Mouse (Mus musculus) G1E (cell line): ENCODE measurements around the gene Shpk. TPM values are rescaled to one million over a fixed set of nuclear protein-coding genes. Genes with fewer than 3 reads are reported as not detected.

ENCODE experiments used
- ATAC-seq: 2 replicates; pipeline ENCODE4 v1.8.0; 2016; ENCODE audit warnings: mild to moderate bottlenecking; ENCODE audit not compliant: insufficient number of reproducible peaks, poor library complexity, low FRiP score, severe bottlenecking; ENCODE audit errors: extremely low read depth
- DNase-seq: peaks from one replicate; pipeline ENCODE4 v3.0.0; 2012; ENCODE audit warnings: low spot score
- H3K27me3 ChIP-seq: 2 replicates; pipeline ENCODE4 v1.6.1; 2012; ENCODE audit warnings: mild to moderate bottlenecking, low read length, inconsistent platforms; ENCODE audit not compliant: insufficient read depth
- H3K36me3 ChIP-seq: replicated peaks from 2 replicates; pipeline ENCODE3; 2012; ENCODE audit warnings: mild to moderate bottlenecking, inconsistent platforms
- H3K4me1 ChIP-seq: 2 replicates; pipeline ENCODE4 v1.6.1; 2012; ENCODE audit warnings: low read depth, low read length, inconsistent platforms, mixed read lengths; ENCODE audit not compliant: insufficient read depth
- H3K4me3 ChIP-seq: 2 replicates; pipeline ENCODE4 v1.5.1; 2012; ENCODE audit warnings: low read depth, mild to moderate bottlenecking, inconsistent platforms, low read length, moderate library complexity, mixed read lengths
- H3K9me3 ChIP-seq: replicated peaks from 2 replicates; pipeline ENCODE4 v1.6.1; 2012; ENCODE audit warnings: inconsistent platforms
- CTCF ChIP-seq: IDR thresholded peaks from 2 replicates; pipeline ENCODE4 v1.5.1; 2012; ENCODE audit warnings: low read depth, low read length, inconsistent platforms, mixed read lengths
- GATA1 ChIP-seq: IDR thresholded peaks from 2 replicates; pipeline ENCODE4 v1.6.1; 2012; ENCODE audit warnings: borderline replicate concordance, low read length, inconsistent platforms, mixed read lengths
- GATA2 ChIP-seq: IDR thresholded peaks from 2 replicates; pipeline ENCODE4 v1.6.1; 2012; ENCODE audit warnings: low read depth, low read length, inconsistent platforms, borderline replicate concordance
- POLR2AphosphoS5 ChIP-seq: IDR thresholded peaks from 2 replicates; pipeline ENCODE4 v1.6.1; 2012; ENCODE audit warnings: low read depth, low read length, inconsistent platforms; ENCODE audit not compliant: insufficient replicate concordance
- TAL1 ChIP-seq: conservative IDR thresholded peaks from 2 replicates; pipeline ENCODE4 v1.6.1; 2012; ENCODE audit warnings: low read depth, low read length, inconsistent platforms, mixed read lengths
- polyA plus RNA-seq: library from polyadenylated mRNA; stranded (reverse); fragments of >175 nt; gene quantifications from 2 replicates; pipeline ENCODE4 v1.2.3, GENCODE M21; 2012
- total RNA-seq, 2 experiments: library from RNA; stranded (forward) in 1 of 2; stranded (reverse) in 1 of 2; fragments of 200-1000 nt in 1 of 2; fragments of >200 nt in 1 of 2; fragmentation: Nextera tagmentation in 1 of 2; gene quantifications; 2 replicates each; pipeline ENCODE4 v1.2.3; 2014 to 2017

Gene Shpk
- total and polyA plus RNA-seq, 3 experiments = 0.83 to 2.8 (median 2.1) TPM

DNA sequence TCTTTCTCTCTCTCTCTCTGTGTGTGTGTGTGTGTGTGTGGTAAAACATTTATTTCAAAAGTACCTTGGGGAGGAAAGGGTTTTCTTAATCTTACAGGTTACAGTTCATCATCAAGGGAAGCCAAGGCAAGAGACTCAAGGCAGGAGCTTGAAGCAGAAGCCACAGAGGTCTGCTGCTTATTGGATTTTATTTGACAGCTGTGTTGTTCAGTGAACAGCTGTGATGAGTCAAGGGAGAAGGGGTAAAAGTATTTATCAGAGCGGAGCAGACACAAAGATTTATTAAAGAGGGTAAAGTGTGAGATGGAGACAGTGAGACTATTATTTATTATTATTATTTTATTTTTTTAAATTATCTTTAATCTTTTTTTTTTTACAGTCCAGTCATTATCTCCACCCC is 62.1 kb downstream of the Shpk start:
- Histone ChIP-seq H3K9me3 (no peaks in the 10 kb centered on the region), H3K27me3 (peaks cover 21% of the 10 kb centered on the region), H3K36me3 (no peaks in the 10 kb centered on the region), H3K4me3 (no peak overlapping the region), H3K4me1 (no peaks in the 10 kb centered on the region)
- no peak for ATAC-seq
- no peak for DNase-seq
- TF ChIP-seq POLR2AphosphoS5 (no peak), GATA2 (no peak), CTCF (no peak), TAL1 (no peak)

DNA sequence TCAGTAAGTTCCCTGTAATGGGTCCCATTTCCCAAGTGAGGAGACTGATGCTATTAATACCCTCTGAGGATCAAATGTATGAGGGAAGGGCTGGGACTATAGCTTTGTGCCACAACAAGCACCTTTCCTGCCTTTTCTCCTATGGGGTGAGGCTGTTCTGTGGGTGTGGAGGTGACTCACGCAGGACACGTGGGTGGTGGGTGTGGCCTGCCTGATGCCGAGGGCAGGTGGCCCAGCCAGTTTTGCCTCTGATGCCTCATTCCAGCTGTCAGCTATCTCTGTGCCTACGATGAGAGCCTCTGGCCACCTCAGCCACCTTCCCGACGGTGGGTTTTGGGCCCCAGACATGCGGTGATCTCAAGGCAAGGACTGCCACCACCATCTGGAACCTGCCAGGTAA is 68.0 kb downstream of the Shpk start, which contains the start of gene Trpv3:
Gene Trpv3 (plus strand): TSS at position 122 of the 400 bp plus-strand sequence.
- ATAC-seq (no peak), DNase-seq (no peak)
- H3K9me3 ChIP-seq = no peaks in the 10 kb centered on the region
- no peaks in the 10 kb centered on the region for H3K36me3 ChIP-seq
- TF ChIP-seq GATA1 = no peak
- peaks cover 28% of the 10 kb centered on the region for H3K27me3 ChIP-seq
- no peak within 1 kb of the TSS for H3K4me3 ChIP-seq
- H3K4me1 ChIP-seq = peaks cover 4% of the 10 kb centered on the region

Other genes with a start within 250 kb of the Shpk start
- gene Atp2a3, start 238.3 kb upstream of the Shpk start, total RNA-seq (2014; fragmentation: Nextera tagmentation) = 56.9 and 63.9 TPM in 2 replicates
- gene Atp2a3, start 238.3 kb upstream of the Shpk start, total RNA-seq (2017) = 79.9 and 101 TPM in 2 replicates
- 79.0 and 95.8 TPM in 2 replicates for gene Atp2a3, start 238.3 kb upstream of the Shpk start, polyA plus RNA-seq
- gene P2rx1, start 200.4 kb upstream of the Shpk start, total RNA-seq (2014; fragmentation: Nextera tagmentation) = 11.4 and 12.0 TPM in 2 replicates
- 46.9 and 53.7 TPM in 2 replicates for gene P2rx1, start 200.4 kb upstream of the Shpk start, total RNA-seq (2017)
- 11.7 and 14.8 TPM in 2 replicates for gene P2rx1, start 200.4 kb upstream of the Shpk start, polyA plus RNA-seq
- gene Camkk1, start 180.5 kb upstream of the Shpk start, total RNA-seq (2014; fragmentation: Nextera tagmentation) = 1.9 and 4.2 TPM in 2 replicates
- gene Camkk1, start 180.5 kb upstream of the Shpk start, total RNA-seq (2017) = 13.1 and 13.8 TPM in 2 replicates
- gene Camkk1, start 180.5 kb upstream of the Shpk start, polyA plus RNA-seq = 8.9 and 9.9 TPM in 2 replicates
- 23.9 and 25.0 TPM in 2 replicates for gene Ncbp3, start 151.7 kb upstream of the Shpk start, total RNA-seq (2014; fragmentation: Nextera tagmentation)
- gene Ncbp3, start 151.7 kb upstream of the Shpk start, total RNA-seq (2017) = 20.0 and 24.2 TPM in 2 replicates
- 11.2 and 13.3 TPM in 2 replicates for gene Ncbp3, start 151.7 kb upstream of the Shpk start, polyA plus RNA-seq
- 0.19 and 0.23 TPM in 2 replicates for gene Itgae, start 108.9 kb upstream of the Shpk start, total RNA-seq (2014; fragmentation: Nextera tagmentation)
- gene Itgae, start 108.9 kb upstream of the Shpk start, total RNA-seq (2017) = 0.05 and 0.06 TPM in 2 replicates
- 0.03 and 0.04 TPM in 2 replicates for gene Itgae, start 108.9 kb upstream of the Shpk start, polyA plus RNA-seq
- 16.7 and 18.4 TPM in 2 replicates for gene Haspin, start 61.2 kb upstream of the Shpk start, total RNA-seq (2014; fragmentation: Nextera tagmentation)
- gene Haspin, start 61.2 kb upstream of the Shpk start, total RNA-seq (2017) = 16.9 and 17.5 TPM in 2 replicates
- gene Haspin, start 61.2 kb upstream of the Shpk start, polyA plus RNA-seq = 19.5 and 23.1 TPM in 2 replicates
- gene P2rx5, start 39.0 kb upstream of the Shpk start, total RNA-seq (2014; fragmentation: Nextera tagmentation) = not detected in 2 replicates
- 0.05 TPM in 1 of 2 replicates, not detected in the other for gene P2rx5, start 39.0 kb upstream of the Shpk start, total RNA-seq (2017)
- gene P2rx5, start 39.0 kb upstream of the Shpk start, polyA plus RNA-seq = not detected in 2 replicates
- gene Emc6, start 22.4 kb upstream of the Shpk start, total RNA-seq (2014; fragmentation: Nextera tagmentation) = 54.7 and 66.2 TPM in 2 replicates
- gene Emc6, start 22.4 kb upstream of the Shpk start, total RNA-seq (2017) = 43.7 and 52.7 TPM in 2 replicates
- 178 and 243 TPM in 2 replicates for gene Emc6, start 22.4 kb upstream of the Shpk start, polyA plus RNA-seq
- 7.4 and 9.2 TPM in 2 replicates for gene Tax1bp3, start 22.4 kb upstream of the Shpk start, total RNA-seq (2014; fragmentation: Nextera tagmentation)
- 17.8 and 21.1 TPM in 2 replicates for gene Tax1bp3, start 22.4 kb upstream of the Shpk start, total RNA-seq (2017)
- gene Tax1bp3, start 22.4 kb upstream of the Shpk start, polyA plus RNA-seq = 4.1 and 9.0 TPM in 2 replicates
- gene Ctns, start 418 bp upstream of the Shpk start, total RNA-seq (2014; fragmentation: Nextera tagmentation) = 19.8 and 23.3 TPM in 2 replicates
- gene Ctns, start 418 bp upstream of the Shpk start, total RNA-seq (2017) = 28.7 and 30.6 TPM in 2 replicates
- 1.9 and 3.6 TPM in 2 replicates for gene Ctns, start 418 bp upstream of the Shpk start, polyA plus RNA-seq
- gene Trpv1, start 34.8 kb downstream of the Shpk start, total RNA-seq (2014; fragmentation: Nextera tagmentation) = not detected in 2 replicates
- 0.12 TPM in 1 of 2 replicates, not detected in the other for gene Trpv1, start 34.8 kb downstream of the Shpk start, total RNA-seq (2017)
- gene Trpv1, start 34.8 kb downstream of the Shpk start, polyA plus RNA-seq = not detected in 2 replicates
- gene Trpv3, start 67.9 kb downstream of the Shpk start, total RNA-seq (2014; fragmentation: Nextera tagmentation) = not detected in 2 replicates
- under 0.01 and 0.16 TPM in 2 replicates for gene Trpv3, start 67.9 kb downstream of the Shpk start, total RNA-seq (2017)
- gene Trpv3, start 67.9 kb downstream of the Shpk start, polyA plus RNA-seq = not detected in 2 replicates
- not detected in 2 replicates for gene Aspa, start 130.1 kb downstream of the Shpk start, total RNA-seq (2014; fragmentation: Nextera tagmentation)
- under 0.01 and 0.22 TPM in 2 replicates for gene Aspa, start 130.1 kb downstream of the Shpk start, total RNA-seq (2017)
- not detected in 2 replicates for gene Aspa, start 130.1 kb downstream of the Shpk start, polyA plus RNA-seq
- gene Gm49340, start 130.3 kb downstream of the Shpk start, total RNA-seq (2014; fragmentation: Nextera tagmentation) = not detected in 2 replicates
- gene Gm49340, start 130.3 kb downstream of the Shpk start, total RNA-seq (2017) = not detected in 2 replicates
- not detected in 2 replicates for gene Gm49340, start 130.3 kb downstream of the Shpk start, polyA plus RNA-seq
- gene Spata22, start 130.3 kb downstream of the Shpk start, total RNA-seq (2014; fragmentation: Nextera tagmentation) = not detected in 2 replicates
- gene Spata22, start 130.3 kb downstream of the Shpk start, total RNA-seq (2017) = not detected in 2 replicates
- not detected in 2 replicates for gene Spata22, start 130.3 kb downstream of the Shpk start, polyA plus RNA-seq
- gene Olfr20, start 151.3 kb downstream of the Shpk start, total RNA-seq (2014; fragmentation: Nextera tagmentation) = not detected in 2 replicates
- gene Olfr20, start 151.3 kb downstream of the Shpk start, total RNA-seq (2017) = 0.11 TPM in 1 of 2 replicates, not detected in the other
- gene Olfr20, start 151.3 kb downstream of the Shpk start, polyA plus RNA-seq = not detected in 2 replicates
- not detected in 2 replicates for gene Olfr376, start 171.8 kb downstream of the Shpk start, total RNA-seq (2014; fragmentation: Nextera tagmentation)
- gene Olfr376, start 171.8 kb downstream of the Shpk start, total RNA-seq (2017) = 0.27 TPM in 1 of 2 replicates, not detected in the other
- gene Olfr376, start 171.8 kb downstream of the Shpk start, polyA plus RNA-seq = not detected in 2 replicates
- not detected in 2 replicates for gene Olfr1, start 200.2 kb downstream of the Shpk start, total RNA-seq (2014; fragmentation: Nextera tagmentation)
- gene Olfr1, start 200.2 kb downstream of the Shpk start, total RNA-seq (2017) = 0.06 and 0.16 TPM in 2 replicates
- gene Olfr1, start 200.2 kb downstream of the Shpk start, polyA plus RNA-seq = not detected in 2 replicates
- gene Olfr378, start 229.0 kb downstream of the Shpk start, total RNA-seq (2014; fragmentation: Nextera tagmentation) = not detected in 2 replicates
- 0.23 TPM in 1 of 2 replicates, not detected in the other for gene Olfr378, start 229.0 kb downstream of the Shpk start, total RNA-seq (2017)
- gene Olfr378, start 229.0 kb downstream of the Shpk start, polyA plus RNA-seq = not detected in 2 replicates